Mouse (Mus musculus): Measurements from ENCODE around the gene Abcc2. TPM values are rescaled to one million over a fixed set of nuclear protein-coding genes. Genes with fewer than 3 reads are reported as not detected.

Abcc2 gene
- polyA plus RNA-seq, 1 experiment = 0.75 TPM

DNA sequence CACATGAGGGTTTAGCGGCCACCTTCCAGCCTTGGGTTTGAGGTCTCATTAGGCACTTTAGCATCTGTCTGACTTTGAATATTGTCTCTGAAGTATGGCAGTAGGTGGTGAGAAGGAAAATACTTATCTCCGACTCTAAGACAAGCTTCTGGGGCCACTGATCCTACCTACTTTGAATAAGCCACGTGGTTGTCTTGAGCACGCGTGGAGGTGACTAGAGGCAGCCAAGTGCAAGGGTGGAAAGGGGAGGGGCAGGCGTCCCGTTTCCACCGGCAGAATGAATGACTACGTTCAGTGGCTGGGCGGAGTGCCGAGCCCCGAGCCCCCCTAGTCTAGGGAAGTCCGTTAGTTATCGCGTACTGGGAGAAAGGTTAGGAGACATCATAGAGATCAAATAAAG, 65.1 kb downstream of the Abcc2 start:
- TF ChIP-seq POLR2A (IDR thresholded peaks at IDR 0.05; ENCODE audit: borderline replicate concordance, control insufficient read depth, low read depth, low read length) (no peak), CTCF (IDR thresholded peaks at IDR 0.05; ENCODE audit: control insufficient read depth, insufficient read depth, low read length) (no peak)
- 88% methylated on average over 15 of the region's 15 CpGs for WGBS
- Histone ChIP-seq H3K27ac (ENCODE audit: control insufficient read depth, insufficient read depth, low read depth, low read length, poor library complexity) (no peak overlapping the region), H3K4me1 (ENCODE audit: control insufficient read depth, insufficient read depth, low read length) (no peaks in the 10 kb centered on the region; the same call in 1 of the 2 replicates), H3K4me3 (replicated peaks; ENCODE audit: control insufficient read depth, low read depth, low read length) (no peak overlapping the region)

DNA sequence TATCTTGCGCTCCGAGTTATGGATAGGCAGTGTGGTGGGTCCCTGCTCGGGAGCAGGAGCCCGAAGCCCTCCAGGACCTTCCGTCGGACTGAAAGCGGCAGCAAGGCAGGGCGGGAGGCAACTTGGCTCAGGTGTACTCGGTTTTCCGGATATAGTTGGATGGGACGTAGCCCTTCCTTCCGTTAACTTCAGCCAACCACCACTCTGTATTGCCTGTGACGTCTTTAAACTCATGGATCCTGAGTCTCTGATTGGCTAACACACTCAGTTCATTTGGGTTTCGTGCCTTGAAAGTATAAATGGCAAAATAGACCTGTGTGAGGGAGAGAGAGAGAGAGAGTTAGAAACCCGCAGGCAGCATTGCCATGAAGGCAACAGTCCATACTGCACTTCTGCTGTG, 66.0 kb downstream of the Abcc2 start:
- H3K27ac ChIP-seq (ENCODE audit: control insufficient read depth, insufficient read depth, low read depth, low read length, poor library complexity) = no peak overlapping the region
- H3K4me3 ChIP-seq (replicated peaks; ENCODE audit: control insufficient read depth, low read depth, low read length) = no peak overlapping the region
- 91% methylated on average over 15 of the region's 15 CpGs for WGBS
- H3K4me1 ChIP-seq (ENCODE audit: control insufficient read depth, insufficient read depth, low read length) = no peaks in the 10 kb centered on the region; the same call in 1 of the 2 replicates
- TF ChIP-seq POLR2A (IDR thresholded peaks at IDR 0.05; ENCODE audit: borderline replicate concordance, control insufficient read depth, low read depth, low read length) = no peak
- TF ChIP-seq CTCF (IDR thresholded peaks at IDR 0.05; ENCODE audit: control insufficient read depth, insufficient read depth, low read length) = no peak

DNA sequence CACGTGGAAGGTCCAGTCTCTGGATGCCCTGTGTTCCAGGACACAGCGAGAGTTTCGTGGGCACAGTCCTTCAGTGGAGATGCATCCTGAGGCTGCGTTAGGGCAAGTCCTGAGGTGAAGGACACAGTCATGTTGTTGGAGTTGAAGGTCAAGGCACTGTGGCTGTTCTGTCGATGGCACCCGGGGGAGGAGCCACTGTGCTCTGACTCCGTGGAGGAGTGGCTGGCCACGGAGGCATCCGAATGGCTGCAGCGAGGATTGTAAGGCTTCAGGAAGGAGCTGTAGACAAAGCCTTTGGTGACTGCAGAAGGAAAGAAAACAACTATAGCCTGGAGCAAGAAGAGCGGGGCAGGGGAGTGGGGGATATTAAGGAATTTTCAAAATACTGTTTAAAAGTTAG, 68.0 kb downstream of the Abcc2 start:
- 89% methylated on average over 11 of the region's 11 CpGs for WGBS
- H3K27ac ChIP-seq (ENCODE audit: control insufficient read depth, insufficient read depth, low read depth, low read length, poor library complexity) = no peak overlapping the region
- no peaks in the 10 kb centered on the region; the same call in 1 of the 2 replicates for H3K4me1 ChIP-seq (ENCODE audit: control insufficient read depth, insufficient read depth, low read length)
- no peak overlapping the region for H3K4me3 ChIP-seq (replicated peaks; ENCODE audit: control insufficient read depth, low read depth, low read length)
- TF ChIP-seq POLR2A (IDR thresholded peaks at IDR 0.05; ENCODE audit: borderline replicate concordance, control insufficient read depth, low read depth, low read length) (no peak), CTCF (IDR thresholded peaks at IDR 0.05; ENCODE audit: control insufficient read depth, insufficient read depth, low read length) (no peak)

DNA sequence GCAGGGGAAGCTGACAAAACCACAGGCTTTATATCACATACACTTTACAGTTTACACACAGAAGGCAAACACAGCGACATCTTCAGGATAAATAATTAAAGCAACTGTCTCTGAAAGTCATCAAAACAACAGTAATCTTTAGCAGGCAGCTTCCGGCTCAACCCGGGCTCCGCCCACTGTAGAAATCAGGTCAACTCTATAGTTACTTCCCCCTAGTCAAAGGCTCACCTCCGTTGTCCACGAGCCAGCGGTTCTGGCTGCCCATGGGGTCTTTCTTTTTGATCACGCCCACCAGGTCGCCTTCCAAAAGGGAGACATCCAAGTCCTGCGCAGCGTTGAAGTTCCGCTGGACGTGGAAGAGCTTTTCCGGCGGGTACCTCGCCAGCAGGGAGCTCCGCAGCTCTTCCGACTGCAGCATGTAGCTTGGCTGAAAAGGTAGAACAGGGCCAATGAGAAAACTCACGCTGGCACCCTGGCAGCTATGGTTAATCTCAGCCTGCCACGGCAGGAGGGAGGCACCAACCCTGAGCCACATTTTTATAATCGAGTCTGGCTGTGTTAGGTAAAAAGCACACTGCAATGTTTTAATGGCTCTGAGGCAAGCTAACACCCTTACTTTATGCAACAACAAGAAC, 70.1 kb downstream of the Abcc2 start:
- H3K4me3 ChIP-seq (replicated peaks; ENCODE audit: control insufficient read depth, low read depth, low read length) = no peak overlapping the region
- WGBS = 61% methylated on average over 21 of the region's 21 CpGs
- TF ChIP-seq POLR2A (IDR thresholded peaks at IDR 0.05; ENCODE audit: borderline replicate concordance, control insufficient read depth, low read depth, low read length) (no peak), CTCF (IDR thresholded peaks at IDR 0.05; ENCODE audit: control insufficient read depth, insufficient read depth, low read length) (no peak)
- no peak overlapping the region for H3K27ac ChIP-seq (ENCODE audit: control insufficient read depth, insufficient read depth, low read depth, low read length, poor library complexity)
- H3K4me1 ChIP-seq (ENCODE audit: control insufficient read depth, insufficient read depth, low read length) = no peaks in the 10 kb centered on the region; the same call in 1 of the 2 replicates

DNA sequence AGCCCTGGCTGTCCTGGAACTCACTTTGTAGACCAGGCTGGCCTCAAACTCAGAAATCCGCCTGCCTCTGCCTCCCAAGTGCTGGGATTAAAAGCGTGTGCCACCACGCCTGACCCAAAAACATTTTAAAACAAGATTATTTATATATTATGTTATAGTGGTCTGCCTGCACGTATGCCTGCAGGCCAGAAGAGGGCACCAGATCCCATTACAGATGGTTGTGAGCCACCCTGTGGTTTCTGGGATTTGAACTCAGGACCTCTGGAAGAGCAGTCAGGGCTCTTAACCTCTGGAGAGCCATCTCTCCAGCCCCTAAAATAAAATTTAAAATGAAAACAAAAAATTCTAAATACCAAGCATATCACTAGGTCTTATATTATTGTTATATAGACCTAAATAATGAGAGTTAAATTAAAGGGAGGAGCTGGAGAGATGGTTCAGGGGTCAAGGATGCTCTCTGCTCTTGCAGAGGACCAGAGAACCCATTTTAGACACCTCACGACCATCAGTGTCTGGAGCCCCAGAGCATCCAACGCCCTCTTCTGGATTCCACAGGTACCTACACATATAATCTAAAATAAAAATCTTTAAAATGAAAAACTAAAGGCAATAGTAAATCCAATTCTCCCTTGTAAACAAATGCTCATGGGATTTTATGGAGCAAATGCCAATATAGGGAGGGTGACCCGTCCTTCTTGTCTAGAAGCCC, 71.0 kb downstream of the Abcc2 start:
- Histone ChIP-seq H3K27ac (ENCODE audit: control insufficient read depth, insufficient read depth, low read depth, low read length, poor library complexity) (no peak overlapping the region), H3K4me3 (replicated peaks; ENCODE audit: control insufficient read depth, low read depth, low read length) (no peak overlapping the region), H3K4me1 (ENCODE audit: control insufficient read depth, insufficient read depth, low read length) (no peaks in the 10 kb centered on the region; the same call in 1 of the 2 replicates)
- TF ChIP-seq CTCF (IDR thresholded peaks at IDR 0.05; ENCODE audit: control insufficient read depth, insufficient read depth, low read length) (0 out of 2 replicates have a peak, but pooled peaks have one; percentile 24), POLR2A (IDR thresholded peaks at IDR 0.05; ENCODE audit: borderline replicate concordance, control insufficient read depth, low read depth, low read length) (no peak)
- 70% methylated on average over 7 of the region's 7 CpGs for WGBS

DNA sequence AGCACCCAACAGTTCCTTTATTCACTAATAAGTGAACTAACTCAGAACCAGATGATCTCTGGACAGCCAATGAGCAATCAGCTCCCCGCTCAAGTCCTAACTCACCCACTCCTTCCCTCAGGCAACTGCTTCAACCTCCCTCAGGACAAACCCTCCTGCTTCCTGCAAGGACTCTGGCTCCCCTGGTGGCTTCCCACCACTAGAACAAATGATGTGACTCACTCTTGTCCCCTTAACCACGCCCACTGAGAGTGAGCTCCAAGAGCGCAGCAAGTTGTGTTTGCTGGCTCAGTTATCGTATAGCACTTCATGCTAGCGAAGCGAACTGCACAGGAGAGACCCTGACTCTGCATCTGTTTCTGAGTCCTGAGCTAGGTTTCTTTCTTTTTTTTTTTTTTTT, 75.4 kb downstream of the Abcc2 start:
- H3K4me1 ChIP-seq (ENCODE audit: control insufficient read depth, insufficient read depth, low read length) = no peaks in the 10 kb centered on the region
- H3K4me3 ChIP-seq (replicated peaks; ENCODE audit: control insufficient read depth, low read depth, low read length) = no peak overlapping the region
- TF ChIP-seq POLR2A (IDR thresholded peaks at IDR 0.05; ENCODE audit: borderline replicate concordance, control insufficient read depth, low read depth, low read length) = no peak
- no peak for TF ChIP-seq CTCF (IDR thresholded peaks at IDR 0.05; ENCODE audit: control insufficient read depth, insufficient read depth, low read length)
- 87% methylated on average over 6 of the region's 6 CpGs for WGBS
- no peak overlapping the region for H3K27ac ChIP-seq (ENCODE audit: control insufficient read depth, insufficient read depth, low read depth, low read length, poor library complexity)

DNA sequence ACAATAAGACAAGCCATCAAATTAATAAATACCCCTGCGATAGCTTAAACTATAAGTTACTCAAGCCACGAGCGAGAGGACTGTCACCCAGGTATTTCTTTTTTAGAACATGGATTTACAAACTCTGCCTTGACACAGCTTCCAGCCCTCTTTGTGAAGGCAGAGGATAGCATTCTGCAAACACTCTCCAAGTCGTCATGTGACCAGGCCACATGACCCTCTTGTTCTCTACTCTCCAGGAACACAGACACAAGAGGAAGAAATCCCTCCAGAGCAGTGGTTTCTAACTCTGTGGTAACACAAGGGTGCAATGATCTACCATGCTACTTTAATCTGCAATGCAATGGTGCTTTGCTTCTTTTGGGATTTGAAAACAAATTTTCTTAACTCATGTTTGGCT, 88.4 kb downstream of the Abcc2 start:
- no peaks in the 10 kb centered on the region for H3K4me1 ChIP-seq (ENCODE audit: control insufficient read depth, insufficient read depth, low read length)
- 81% methylated on average over 4 of the region's 4 CpGs for WGBS
- no peak overlapping the region for H3K4me3 ChIP-seq (replicated peaks; ENCODE audit: control insufficient read depth, low read depth, low read length)
- no peak overlapping the region for H3K27ac ChIP-seq (ENCODE audit: control insufficient read depth, insufficient read depth, low read depth, low read length, poor library complexity)
- no peak for TF ChIP-seq POLR2A (IDR thresholded peaks at IDR 0.05; ENCODE audit: borderline replicate concordance, control insufficient read depth, low read depth, low read length)
- no peak for TF ChIP-seq CTCF (IDR thresholded peaks at IDR 0.05; ENCODE audit: control insufficient read depth, insufficient read depth, low read length)

DNA sequence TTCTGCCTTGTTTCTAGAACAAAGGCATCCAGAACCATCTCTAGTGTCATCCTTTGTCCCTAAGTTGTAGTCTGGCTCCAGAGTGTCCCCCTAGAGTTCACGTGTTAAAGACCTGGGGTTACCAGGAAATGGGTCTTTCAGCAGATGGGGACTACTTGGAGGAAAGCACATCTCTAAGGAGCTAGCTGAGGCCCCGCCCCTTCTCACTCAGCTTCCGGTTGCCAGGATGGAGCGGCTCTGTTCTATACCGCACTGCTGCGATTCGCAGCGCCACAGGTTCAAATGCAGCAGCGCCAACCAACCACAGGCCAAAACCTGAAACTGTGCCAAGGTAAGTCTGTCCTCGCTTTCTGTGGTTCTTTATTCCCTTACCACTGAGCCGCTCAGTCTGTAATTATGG, 92.4 kb downstream of the Abcc2 start:
- TF ChIP-seq POLR2A (IDR thresholded peaks at IDR 0.05; ENCODE audit: borderline replicate concordance, control insufficient read depth, low read depth, low read length) = no peak
- no peak for TF ChIP-seq CTCF (IDR thresholded peaks at IDR 0.05; ENCODE audit: control insufficient read depth, insufficient read depth, low read length)
- H3K4me3 ChIP-seq (replicated peaks; ENCODE audit: control insufficient read depth, low read depth, low read length) = no peak overlapping the region
- 89% methylated on average over 11 of the region's 11 CpGs for WGBS

More for the DNA sequence above, 92.4 kb downstream of the Abcc2 start:
- no peak overlapping the region for H3K27ac ChIP-seq (ENCODE audit: control insufficient read depth, insufficient read depth, low read depth, low read length, poor library complexity)
- H3K4me1 ChIP-seq (ENCODE audit: control insufficient read depth, insufficient read depth, low read length) = no peaks in the 10 kb centered on the region

Measured in bone marrow, adult 2 months (tissue).